Mouse (Mus musculus) lung, postnatal 25 days (tissue): ENCODE data around the gene Olfr56.
"Not testable (repeated sequence)": the region's sequence is repeated elsewhere in the genome, so short reads cannot be mapped to it uniquely, and the experiment has no call there.

Source experiments
- DNase-seq: peaks from one replicate; pipeline ENCODE4 v3.0.0; 2022; ENCODE audit warnings: low spot score

Gene Olfr56

GRCm38 (mm10) chr11:49170576-49170975, 191.9 kb downstream of the Olfr56 start:
- DNase-seq: peak; percentile 5

- no peak for DNase-seq
These were observed 196.7 kb downstream of the Olfr56 start for GRCm38 (mm10) chr11:49175345-49175744.

GRCm38 (mm10) chr11:49176047-49176779, 197.5 kb downstream of the Olfr56 start:
- not testable (repeated sequence) for DNase-seq

- DNase-seq: no peak
These were observed 204.5 kb downstream of the Olfr56 start for GRCm38 (mm10) chr11:49183172-49183571.
